Mouse (Mus musculus) hematopoietic stem cell, adult 5-6 weeks (primary cell): Measurements from ENCODE around the gene Catsperz. TPM values are rescaled to one million over a fixed set of nuclear protein-coding genes. Genes with fewer than 3 reads are reported as not detected.

Experiments
- ATAC-seq, 2 experiments: fragments of 125-278 bp in 1 of 2; replicated peaks in 1 of 2; 2 replicates each; pipeline ENCODE4 v1.8.0; 2016 to 2017; ENCODE audit warnings: inconsistent platforms in 2 of 2, mild to moderate bottlenecking in 2 of 2, moderate number of reproducible peaks in 2 of 2, low read depth in 1 of 2, moderate TSS enrichment in 1 of 2; ENCODE audit not compliant: low FRiP score in 2 of 2, poor library complexity in 2 of 2, severe bottlenecking in 2 of 2, insufficient read depth in 1 of 2, low TSS enrichment in 1 of 2
- total RNA-seq: library from RNA; stranded (forward); fragments of 172-1452, 232-1000 nt; gene quantifications from 2 replicates; pipeline ENCODE4 v1.2.3, GENCODE M21; 2017

Gene Catsperz
- total RNA-seq: not detected in 2 replicates

- ATAC-seq: no peak
Measured at GRCm38 (mm10) chr19:6925307-6925573, at the start of gene Catsperz. Gene Catsperz, minus strand, starts transcription at chr19:6925380.

- peak; percentile 55 to 61 for ATAC-seq
Measured at GRCm38 (mm10) chr19:6974211-6975205, 49.3 kb upstream of the Catsperz start, which contains the start of gene Ppp1r14b. Gene Ppp1r14b, plus strand, starts transcription at chr19:6974968.

- no peak for ATAC-seq
Measured at GRCm38 (mm10) chr19:6973581-6974190, 48.5 kb upstream of the Catsperz start.

- ATAC-seq: no peak
Measured at GRCm38 (mm10) chr19:6972247-6972917, 47.2 kb upstream of the Catsperz start.

GRCm38 (mm10) chr19:6971644-6972043, 46.5 kb upstream of the Catsperz start:
- no peak for ATAC-seq

- no peak for ATAC-seq
Measured at GRCm38 (mm10) chr19:6970460-6971085, 45.4 kb upstream of the Catsperz start.

- peak in 1 of 2 experiments; percentile 18; a peak in 1 of 4 replicates for ATAC-seq
Measured at GRCm38 (mm10) chr19:6969665-6970381, 44.6 kb upstream of the Catsperz start.

GRCm38 (mm10) chr19:6969291-6969664, 44.1 kb upstream of the Catsperz start:
- no peak for ATAC-seq

- no peak for ATAC-seq
Measured at GRCm38 (mm10) chr19:6968491-6969271, 43.5 kb upstream of the Catsperz start.

- no peak for ATAC-seq
Measured at GRCm38 (mm10) chr19:6956461-6956860, 31.3 kb upstream of the Catsperz start.

GRCm38 (mm10) chr19:6955424-6955823, 30.2 kb upstream of the Catsperz start:
- ATAC-seq: no peak

- ATAC-seq: no peak
Measured at GRCm38 (mm10) chr19:6954046-6954445, 28.9 kb upstream of the Catsperz start.

- no peak for ATAC-seq
Measured at GRCm38 (mm10) chr19:6952712-6953037, 27.5 kb upstream of the Catsperz start.

GRCm38 (mm10) chr19:6951994-6952711, 27.0 kb upstream of the Catsperz start:
- peak; percentile 8 to 13; a peak in 2 of 4 replicates for ATAC-seq

GRCm38 (mm10) chr19:6951381-6951968, 26.3 kb upstream of the Catsperz start:
- ATAC-seq: peak; percentile 64 to 79
